Mouse (Mus musculus): ENCODE measurements around the gene Il22ra1. TPM values are rescaled to one million over a fixed set of nuclear protein-coding genes. Genes with fewer than 3 reads are reported as not detected.
"Not testable (repeated sequence)": the region's sequence is repeated elsewhere in the genome, so short reads cannot be mapped to it uniquely, and the experiment has no call there.

The Il22ra1 gene
- not detected for total RNA-seq (2021)
- long read RNA-seq, experiment 1, result 0 reads
- long read RNA-seq, experiment 2, result 0 reads

- no peak for DNase-seq
- intact Hi-C loops (cut with DNase I), result no loop called here
Observed at GRCm38 (mm10) chr4:135727817-135728216, at the start of gene Il22ra1. Il22ra1 (plus strand) TSS chr4:135728172.

DNA sequence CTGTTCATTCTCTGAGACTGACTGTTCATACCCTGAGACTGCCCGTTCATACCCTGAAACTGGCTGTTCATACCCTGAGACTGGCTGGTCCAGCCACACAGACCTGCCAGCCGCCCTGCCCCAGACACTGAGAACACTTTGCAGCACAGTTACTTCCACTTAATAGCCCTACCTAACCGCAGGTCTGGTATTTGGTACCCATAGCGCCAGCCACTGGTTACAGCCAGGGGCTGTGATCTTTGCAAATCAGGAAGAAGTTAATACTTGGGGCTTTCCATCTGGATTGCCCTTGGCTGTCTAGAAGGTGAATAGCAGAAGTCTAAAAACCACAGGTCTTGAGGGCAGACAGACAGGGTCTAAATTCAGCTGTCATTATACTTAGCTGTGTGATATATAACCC lies 48.7 kb upstream of the Il22ra1 start:
- intact Hi-C loops (cut with DNase I), result loop anchor here (10.0 kb wide), 1 partner anchor 295 kb away; no protein-coding TSS in a partner anchor
- no peak for DNase-seq

DNA sequence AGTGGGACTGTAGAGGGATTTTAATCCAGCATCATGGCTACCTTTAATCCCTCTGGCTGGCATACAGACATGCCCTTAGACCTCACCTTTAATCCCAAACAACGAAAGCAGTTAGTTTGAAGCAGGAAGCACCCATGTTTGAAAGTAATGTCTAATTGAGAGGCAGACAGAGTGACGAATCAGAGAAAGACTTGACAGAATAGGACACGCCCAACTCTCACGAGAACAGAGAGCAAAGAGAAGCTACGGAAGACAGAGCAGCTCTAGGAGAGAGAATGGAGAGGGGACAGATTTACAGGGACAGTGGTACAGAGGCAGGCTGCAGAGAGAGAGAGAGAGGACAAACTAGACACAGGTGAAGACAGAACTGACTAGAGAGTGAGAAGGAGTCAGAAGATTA lies 46.2 kb upstream of the Il22ra1 start:
- DNase-seq, result no peak
- intact Hi-C loops (cut with DNase I), result no loop called here

DNA sequence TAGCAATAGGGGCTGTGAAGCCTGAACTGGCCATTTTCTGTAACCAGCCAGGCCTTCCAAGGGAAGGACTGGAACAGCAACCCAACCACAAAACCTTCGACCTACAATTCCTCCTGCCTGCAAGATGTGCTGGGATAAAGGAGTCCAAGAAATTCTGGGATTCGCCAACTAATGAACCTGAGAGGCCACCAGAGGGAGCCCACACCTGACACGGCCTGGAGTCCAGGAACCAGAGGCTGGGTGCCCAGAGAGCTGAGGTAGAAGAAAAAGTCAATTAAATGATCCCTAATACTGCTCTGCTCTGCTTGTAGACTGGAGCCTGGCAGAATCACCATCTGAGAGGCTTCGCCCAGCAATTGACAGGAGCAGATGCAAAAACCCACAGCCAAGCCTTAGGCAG lies 44.4 kb upstream of the Il22ra1 start:
- intact Hi-C loops (cut with DNase I), result no loop called here
- DNase-seq, result no peak

DNA sequence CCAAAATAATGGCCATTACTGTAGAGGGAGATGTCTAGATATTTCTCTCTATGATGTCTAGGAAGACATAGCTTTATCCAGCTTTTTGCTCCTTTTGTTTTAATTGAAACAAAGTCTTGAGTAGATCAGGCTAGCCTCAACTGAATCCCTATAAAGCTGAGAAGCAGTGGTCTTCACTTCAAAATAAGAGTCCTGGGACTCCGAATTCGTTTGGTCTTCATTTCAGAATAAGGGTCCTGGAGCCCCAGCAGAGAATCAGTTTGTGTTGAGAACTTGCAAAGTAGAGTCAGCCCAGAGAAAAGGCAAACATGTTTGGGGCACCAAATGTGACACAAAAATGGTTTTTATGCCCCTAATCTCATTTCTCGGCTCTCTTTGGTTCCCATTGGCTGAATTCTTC lies 43.2 kb upstream of the Il22ra1 start:
- no peak for DNase-seq
- intact Hi-C loops (cut with DNase I), result no loop called here

DNA sequence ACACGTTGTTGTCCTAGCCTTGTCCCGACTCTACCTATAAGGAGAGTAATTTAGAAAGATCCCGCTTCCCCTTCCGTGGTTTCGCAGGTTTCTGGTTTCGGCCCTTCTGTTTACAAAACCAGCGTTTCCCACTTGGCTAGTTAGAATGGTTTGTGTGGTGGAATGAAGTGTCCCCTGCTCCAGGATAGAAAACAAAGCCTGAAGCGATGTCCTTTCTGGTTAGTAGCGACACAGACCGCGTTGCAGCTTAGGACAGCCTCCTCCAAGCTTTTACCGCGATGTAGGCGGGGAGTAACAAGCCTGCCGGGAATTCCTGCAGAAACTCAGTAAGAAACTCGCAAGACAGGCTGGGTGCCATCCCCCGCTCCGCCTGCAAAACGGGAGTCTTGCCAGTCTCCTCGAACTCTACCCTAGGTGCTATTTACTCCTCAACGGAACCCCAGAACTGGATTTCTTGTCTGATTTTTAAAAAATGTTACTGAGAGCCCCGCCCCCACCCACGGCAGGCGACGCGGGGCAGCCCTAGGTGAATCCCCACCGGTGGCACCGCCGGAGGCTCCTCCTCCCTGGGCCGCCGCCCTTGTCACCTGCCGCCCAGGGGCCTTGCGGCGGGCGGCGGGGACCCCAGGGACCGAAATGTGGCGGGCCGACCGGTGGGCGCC lies 41.9 kb upstream of the Il22ra1 start, which contains the start of gene Ifnlr1:
Gene Ifnlr1 (plus strand): TSS at position 382 of the 662 bp plus-strand sequence.
- intact Hi-C loops (cut with DNase I), result no loop called here
- no peak for DNase-seq

DNA sequence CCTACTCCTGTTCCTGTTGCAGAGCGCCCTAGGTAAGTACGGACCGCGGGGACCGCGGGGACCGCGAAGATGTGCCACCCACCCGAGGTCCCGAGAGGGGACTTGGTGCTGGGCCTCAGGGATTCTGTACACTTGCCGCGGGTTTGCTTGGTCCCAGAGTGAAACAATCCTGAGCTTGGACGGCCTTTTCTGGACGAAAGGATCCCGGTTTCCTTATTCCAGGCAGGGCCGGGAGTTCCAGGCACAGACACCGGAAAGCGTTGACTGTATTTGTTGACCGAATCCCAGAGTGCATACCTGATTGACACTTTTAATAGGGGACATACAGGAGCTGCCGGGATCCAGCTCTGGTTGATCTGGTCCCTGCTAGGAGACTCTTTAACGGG lies 41.4 kb upstream of the Il22ra1 start:
- no peak for DNase-seq
- intact Hi-C loops (cut with DNase I), result no loop called here

DNA sequence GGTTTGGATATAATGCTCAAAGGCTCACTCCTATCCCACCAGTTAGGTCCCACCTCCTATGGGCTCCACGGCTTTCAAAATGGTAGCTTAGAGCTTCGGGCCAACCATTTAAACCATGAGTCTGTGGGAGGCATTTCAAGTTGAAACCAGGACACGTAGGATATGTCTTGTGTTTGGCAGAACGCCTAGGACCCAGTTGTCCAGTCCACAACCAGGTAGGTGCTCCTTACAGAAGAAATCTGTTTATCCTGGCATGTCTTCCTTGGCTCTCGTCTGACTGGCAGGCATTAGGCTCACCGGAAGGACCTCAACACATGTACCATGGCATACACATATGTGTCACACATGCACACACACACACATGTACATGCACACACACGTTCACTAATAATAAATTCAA lies 38.2 kb upstream of the Il22ra1 start:
- intact Hi-C loops (cut with DNase I), result no loop called here
- DNase-seq, result no peak

DNA sequence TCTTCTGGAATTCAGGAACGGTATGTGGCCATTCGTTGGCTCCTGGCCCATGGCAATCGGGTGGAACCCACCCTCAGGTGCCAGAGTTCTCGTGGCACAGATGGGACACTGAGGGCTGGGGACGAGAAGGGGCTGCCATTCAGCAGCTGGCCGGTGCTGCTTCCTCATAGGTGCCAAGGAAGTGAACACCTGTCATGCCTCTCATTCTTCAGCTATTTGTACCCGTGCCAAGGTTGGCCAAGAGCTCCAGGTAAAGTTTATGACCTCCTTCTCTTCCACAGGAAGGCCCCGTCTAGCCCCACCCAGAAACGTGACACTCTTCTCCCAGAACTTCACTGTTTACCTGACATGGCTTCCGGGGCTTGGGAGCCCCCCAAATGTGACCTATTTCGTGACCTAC lies 37.7 kb upstream of the Il22ra1 start:
- no peak for DNase-seq
- intact Hi-C loops (cut with DNase I), result no loop called here

DNA sequence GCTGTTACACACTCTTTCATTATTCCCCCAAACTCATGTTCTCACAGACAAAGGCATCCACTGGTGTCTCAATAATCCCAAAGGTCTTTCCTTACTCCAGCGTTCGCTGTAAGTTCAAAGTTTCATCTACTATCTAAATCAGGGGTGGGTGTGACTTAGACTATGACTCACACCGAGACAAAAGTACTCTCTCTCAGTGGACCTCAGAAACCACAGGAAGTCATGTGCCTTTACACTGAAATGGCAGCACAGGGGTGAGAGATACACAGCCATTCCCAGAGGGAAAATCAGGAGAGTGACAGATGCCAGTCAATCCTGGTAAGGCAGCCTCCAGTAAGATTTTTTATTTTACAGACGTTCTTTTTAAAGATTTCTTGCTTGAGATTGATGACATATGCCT lies 35.1 kb upstream of the Il22ra1 start:
- intact Hi-C loops (cut with DNase I), result no loop called here
- DNase-seq, result no peak

DNA sequence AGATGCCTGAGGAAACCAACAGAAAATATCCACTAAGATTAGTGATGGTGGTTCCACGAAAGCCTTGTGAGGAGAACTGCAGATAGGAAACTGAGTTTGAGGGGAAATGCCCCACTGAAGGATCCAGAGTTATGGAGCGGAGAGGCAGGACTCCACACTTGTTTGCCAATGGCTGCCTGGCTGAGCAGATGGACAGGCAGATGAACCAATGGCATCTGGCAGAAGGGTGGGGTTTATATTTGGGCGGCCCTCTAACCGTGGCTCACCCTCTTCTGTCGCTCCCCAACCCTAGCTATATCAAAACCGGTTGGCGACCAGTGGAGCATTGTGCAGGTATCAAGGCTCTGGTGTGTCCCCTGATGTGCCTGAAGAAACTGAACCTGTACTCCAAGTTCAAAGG lies 29.5 kb upstream of the Il22ra1 start:
- intact Hi-C loops (cut with DNase I), result no loop called here
- no peak for DNase-seq

DNA sequence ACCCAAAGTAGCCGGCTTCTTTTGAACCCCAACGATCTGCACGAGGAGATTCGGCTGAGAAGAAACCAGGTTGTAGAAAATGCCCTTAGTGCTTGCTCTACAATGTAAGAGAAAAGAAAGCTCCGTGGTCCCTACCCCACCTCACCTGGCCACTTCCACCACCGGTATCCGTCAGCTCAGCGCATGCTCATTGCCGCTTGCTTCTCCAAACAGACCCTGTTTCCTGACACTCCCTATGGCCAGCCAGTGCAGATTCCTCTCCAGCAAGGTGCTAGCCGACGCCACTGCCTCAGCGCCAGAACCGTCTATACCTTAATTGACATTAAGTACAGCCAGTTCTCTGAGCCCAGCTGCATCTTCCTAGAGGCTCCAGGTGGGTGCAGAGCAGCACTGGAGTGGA lies 24.5 kb upstream of the Il22ra1 start:
- intact Hi-C loops (cut with DNase I), result no loop called here
- DNase-seq, result no peak

GRCm38 (mm10) chr4:135704016-135704415 lies 24.0 kb upstream of the Il22ra1 start:
- intact Hi-C loops (cut with DNase I), result no loop called here
- no peak for DNase-seq

GRCm38 (mm10) chr4:135706045-135706444 lies 21.9 kb upstream of the Il22ra1 start:
- no peak for DNase-seq
- intact Hi-C loops (cut with DNase I), result no loop called here

GRCm38 (mm10) chr4:135709072-135709564 lies 18.9 kb upstream of the Il22ra1 start:
- intact Hi-C loops (cut with DNase I), result loop anchor here (2.0 kb wide), 1 partner anchor 60 kb away; no protein-coding TSS in a partner anchor
- peak; percentile 63 to 75 for DNase-seq

DNA sequence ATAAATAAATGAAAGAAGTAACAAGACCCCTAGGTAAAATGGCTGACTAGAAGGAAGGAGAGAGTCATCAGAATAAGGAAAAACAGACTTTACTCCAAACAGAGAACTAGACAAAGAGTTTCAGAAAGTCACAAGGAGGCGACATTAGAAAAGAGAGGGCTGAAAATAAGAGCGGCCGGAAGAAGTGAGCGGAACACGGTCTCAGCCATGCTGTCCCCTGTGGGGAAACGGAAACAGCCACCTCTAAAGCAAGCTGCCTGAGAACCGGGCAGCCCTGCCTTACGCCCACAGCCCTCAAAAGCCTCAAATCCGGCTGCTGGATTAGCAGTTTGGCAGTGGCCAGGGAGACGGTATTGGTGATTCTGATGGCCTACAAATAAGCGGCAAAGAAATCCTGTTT lies 18.4 kb upstream of the Il22ra1 start:
- no peak for DNase-seq
- intact Hi-C loops (cut with DNase I), result loop anchor here (2.0 kb wide), 1 partner anchor 59 kb away; no protein-coding TSS in a partner anchor

DNA sequence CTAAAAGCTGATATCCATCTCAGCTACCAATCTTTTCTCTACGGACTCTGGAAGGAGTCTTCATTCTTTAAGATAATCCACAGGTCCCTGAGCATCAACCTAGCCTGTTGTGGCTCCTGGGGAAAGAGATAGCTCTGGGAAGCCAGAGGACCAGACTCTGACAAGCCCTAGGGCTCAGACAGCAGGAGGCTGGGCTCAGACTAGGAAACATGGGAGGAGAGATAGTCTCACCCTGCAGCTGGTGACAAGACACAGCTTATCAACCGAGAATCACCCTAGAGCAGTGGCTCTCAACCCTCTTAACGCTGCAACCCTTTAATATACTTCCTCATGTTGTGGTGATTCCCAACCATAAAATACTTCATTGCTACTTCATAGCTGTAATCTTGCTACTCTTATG lies 17.6 kb upstream of the Il22ra1 start:
- no peak for DNase-seq
- intact Hi-C loops (cut with DNase I), result no loop called here

- no peak for DNase-seq
- intact Hi-C loops (cut with DNase I), result no loop called here
Observed at GRCm38 (mm10) chr4:135714776-135715175, 13.2 kb upstream of the Il22ra1 start.

DNA sequence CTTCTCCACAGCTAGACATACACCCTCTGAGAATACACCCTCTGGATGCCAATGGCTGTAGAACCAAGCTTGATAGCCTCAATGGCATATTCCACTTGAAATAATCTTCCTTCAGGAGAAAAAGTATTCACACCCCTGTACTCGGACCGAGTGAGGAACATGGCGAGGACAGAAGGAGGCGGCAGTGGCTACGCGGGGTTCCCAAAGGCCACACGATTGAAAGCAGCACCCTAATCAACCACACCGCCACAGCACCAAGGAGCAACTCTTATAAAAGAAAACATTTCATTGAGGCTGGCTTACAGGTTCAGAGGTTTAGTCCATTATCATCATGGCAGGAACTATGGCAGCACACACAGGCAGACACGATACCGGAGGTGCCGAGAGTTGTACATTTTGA lies 11.5 kb upstream of the Il22ra1 start:
- DNase-seq; intact Hi-C loops (cut with DNase I): not testable (repeated sequence)

GRCm38 (mm10) chr4:135722540-135723290 lies 5.3 kb upstream of the Il22ra1 start:
- intact Hi-C loops (cut with DNase I), result loop anchor here (5.0 kb wide), 1 partner anchor 45 kb away; no protein-coding TSS in a partner anchor
- no peak for DNase-seq

GRCm38 (mm10) chr4:135726416-135726815 lies 1.6 kb upstream of the Il22ra1 start:
- intact Hi-C loops (cut with DNase I), result no loop called here
- no peak for DNase-seq

- DNase-seq, result no peak
- intact Hi-C loops (cut with DNase I), result no loop called here
Observed at GRCm38 (mm10) chr4:135730204-135730603, 2.2 kb downstream of the Il22ra1 start.
